Mouse (Mus musculus): ENCODE data around the gene Adamts12.

- TF ChIP-seq POLR2A (IDR thresholded peaks at IDR 0.05; ENCODE audit: borderline replicate concordance, insufficient read depth, low read length) (no peak), CTCF (IDR thresholded peaks at IDR 0.05; ENCODE audit: borderline replicate concordance, insufficient read depth, low read depth, low read length) (no peak)
These were observed 1.1 kb downstream of the Adamts12 start for GRCm38 (mm10) chr15:11065528-11066171.

Data from cerebellum, adult 2 months (tissue).